Mouse (Mus musculus) kidney, postnatal 25 days (tissue): ENCODE measurements around the gene C5ar1.
"Not testable (repeated sequence)": the region's sequence is repeated elsewhere in the genome, so short reads cannot be mapped to it uniquely, and the experiment has no call there.

Experiments
- DNase-seq, 2 experiments: peaks; one replicate each; pipeline ENCODE4 v3.0.0; 2021; ENCODE audit warnings: mixed read lengths in 2 of 2

The C5ar1 gene

GRCm38 (mm10) chr7:16259110-16259590 lies at the start of gene C5ar1:
C5ar1 (minus strand) TSS chr7:16259540.
- no peak for DNase-seq

GRCm38 (mm10) chr7:16308555-16309317 lies 49.4 kb upstream of the C5ar1 start:
- no peak for DNase-seq

DNA sequence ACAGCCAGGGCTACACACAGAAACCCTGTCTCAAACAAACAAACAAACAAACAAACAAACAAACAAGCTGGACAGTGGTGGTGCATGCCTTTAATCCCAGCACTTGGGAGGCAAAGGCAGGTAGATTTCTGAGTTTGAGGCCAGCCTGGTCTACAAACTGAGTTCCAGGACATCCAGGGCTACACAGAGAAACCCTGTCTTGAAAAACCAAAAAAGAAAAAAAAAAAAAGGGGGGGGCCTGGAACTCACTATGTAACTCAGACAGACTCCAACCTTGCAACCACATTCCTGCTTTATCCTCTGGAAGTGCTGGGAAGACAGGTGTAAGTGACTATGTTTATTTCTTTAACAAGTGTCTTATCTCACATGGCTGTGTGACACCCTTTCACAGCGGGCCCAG lies 48.8 kb upstream of the C5ar1 start, which contains the start of gene Bbc3:
Gene Bbc3, plus strand, starts transcription at position 301 of the 400 bp plus-strand sequence.
- DNase-seq, result not testable (repeated sequence)

DNA sequence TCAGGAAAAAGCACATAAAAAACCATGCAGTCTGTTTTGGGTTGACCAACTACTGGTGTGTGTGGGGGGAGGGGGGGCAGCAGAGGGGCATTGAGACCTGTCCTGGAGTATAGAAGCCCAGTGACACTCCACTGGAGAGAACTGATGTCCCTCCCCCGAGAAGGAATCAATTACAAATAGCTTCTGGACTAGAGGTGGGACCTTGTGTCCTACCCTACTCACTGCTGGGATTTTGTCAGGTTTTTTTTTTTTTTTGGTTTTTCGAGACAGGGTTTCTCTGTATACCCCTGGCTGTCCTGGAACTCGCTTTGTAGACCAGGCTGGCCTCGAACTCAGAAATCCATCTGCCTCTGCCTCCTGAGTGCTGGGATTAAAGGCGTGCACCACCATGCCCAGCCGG lies 47.8 kb upstream of the C5ar1 start:
- DNase-seq, result not testable (repeated sequence)

DNA sequence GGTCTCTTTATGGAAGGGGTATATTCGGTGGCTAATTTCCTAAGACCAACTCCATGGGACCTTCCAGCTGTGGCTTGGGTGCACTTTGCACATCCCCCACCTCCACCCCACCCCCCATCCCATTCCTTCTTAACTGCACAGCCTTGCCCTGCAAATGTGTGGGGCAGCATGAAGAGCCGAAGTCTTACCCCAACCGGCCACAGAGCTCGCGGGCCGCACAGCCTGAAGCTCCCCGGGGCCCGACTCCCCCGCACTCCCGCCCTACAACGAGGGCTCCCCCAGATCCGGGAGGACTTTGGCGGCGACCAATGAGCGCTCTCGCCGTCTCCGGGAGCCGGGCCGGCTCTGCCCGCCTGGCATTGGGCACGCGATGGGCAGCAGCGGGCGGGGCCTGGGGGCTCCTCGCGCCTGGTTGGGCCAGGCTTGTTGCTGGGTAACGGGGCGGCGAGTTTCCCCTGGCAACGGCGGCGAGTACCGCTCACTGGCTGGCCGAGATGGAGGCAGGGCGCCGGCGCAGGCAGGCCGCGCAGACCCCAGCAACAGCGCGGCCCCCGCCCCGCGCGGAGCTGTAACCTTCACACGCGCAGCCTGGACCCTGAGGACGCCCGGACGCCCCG lies 40.2 kb upstream of the C5ar1 start:
- DNase-seq, result peak; percentile 86 to 95

GRCm38 (mm10) chr7:16298927-16299326 lies 39.6 kb upstream of the C5ar1 start:
- no peak for DNase-seq

DNA sequence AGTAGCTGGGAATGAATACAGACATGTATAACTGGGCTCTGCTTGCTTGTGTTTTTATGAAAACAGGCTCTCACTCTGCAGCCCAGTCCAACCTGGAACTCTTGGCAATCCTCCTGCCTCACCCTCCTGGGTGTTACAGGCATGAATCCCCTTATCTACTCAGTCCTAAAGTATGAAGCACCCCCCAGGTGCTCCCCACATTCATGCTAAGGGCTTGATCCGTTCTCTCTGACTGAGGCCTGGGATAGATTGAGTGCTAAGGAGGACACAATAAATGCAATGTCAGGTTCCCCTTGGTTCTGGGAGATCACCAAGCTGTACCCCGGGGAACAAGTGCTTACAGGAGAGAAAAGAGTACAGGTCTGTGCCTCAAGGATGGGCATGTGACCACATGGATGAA lies 38.3 kb upstream of the C5ar1 start:
- DNase-seq, result no peak

- DNase-seq, result peak; percentile 93 to 94
Observed at GRCm38 (mm10) chr7:16296766-16297390, 37.5 kb upstream of the C5ar1 start.

DNA sequence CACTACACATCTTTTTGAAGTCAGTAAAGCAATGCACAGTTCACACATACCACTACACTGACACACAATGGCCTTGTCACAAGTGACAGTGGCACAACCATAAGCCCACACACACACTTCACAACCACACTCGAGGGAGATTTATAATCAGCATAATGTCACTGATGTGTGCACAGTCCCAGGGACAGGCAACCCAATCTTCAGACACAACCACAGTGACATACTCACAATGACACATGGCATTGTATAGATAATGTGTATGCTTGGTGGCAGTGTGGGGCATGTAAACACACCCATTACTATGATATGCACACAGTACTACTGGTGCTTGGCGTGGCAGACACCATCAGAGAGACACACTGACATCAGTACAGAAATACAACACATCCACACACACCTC lies 36.8 kb upstream of the C5ar1 start:
- DNase-seq, result no peak

DNA sequence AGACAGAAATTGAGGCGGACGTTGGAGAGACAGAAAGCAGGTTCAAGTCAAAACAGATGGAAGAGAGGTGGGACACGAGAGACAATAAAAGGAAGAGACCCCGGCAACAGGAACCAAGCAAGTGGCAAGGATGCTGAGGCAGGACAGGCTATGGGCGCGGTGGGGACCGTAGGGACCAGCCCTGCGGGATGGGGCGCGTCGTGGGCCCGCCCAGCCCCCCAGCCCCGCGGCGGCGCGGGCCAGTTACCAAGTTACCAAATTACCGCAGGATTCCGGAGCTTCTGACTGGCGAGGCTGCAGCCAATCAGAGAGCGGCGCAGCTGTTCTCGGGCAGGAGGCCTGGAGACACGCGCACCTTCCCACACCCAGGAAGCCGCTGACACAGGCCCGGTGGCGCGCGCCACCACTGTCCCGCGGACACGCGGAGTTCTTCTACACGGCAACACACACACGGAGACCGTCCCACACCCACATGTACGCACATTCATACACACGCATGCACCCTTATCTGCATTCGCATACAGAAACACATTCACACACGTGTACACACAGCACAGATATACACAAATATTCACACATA lies 36.1 kb upstream of the C5ar1 start:
- DNase-seq, result peak; percentile 80 to 92

DNA sequence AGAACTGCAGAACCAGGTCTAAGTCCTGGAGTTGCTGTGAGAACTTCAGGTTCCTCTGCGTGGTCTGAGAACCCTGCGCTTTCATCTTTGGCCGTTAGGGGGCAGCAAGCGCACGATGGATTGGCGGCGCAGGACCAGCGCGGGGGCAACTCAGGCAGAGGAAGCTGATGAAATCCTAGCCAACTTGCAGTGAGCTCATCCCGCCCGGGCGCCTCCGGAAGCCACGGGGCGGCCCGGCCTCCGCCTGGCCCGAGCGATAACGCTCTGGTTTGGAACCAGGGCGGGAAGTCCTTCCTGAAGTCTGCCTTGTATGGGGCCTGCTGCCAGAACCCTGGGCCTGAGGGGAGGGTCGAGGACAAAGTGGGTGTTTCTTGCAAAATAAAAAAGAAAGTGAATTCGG lies 35.5 kb upstream of the C5ar1 start:
- DNase-seq, result peak; percentile 95

DNA sequence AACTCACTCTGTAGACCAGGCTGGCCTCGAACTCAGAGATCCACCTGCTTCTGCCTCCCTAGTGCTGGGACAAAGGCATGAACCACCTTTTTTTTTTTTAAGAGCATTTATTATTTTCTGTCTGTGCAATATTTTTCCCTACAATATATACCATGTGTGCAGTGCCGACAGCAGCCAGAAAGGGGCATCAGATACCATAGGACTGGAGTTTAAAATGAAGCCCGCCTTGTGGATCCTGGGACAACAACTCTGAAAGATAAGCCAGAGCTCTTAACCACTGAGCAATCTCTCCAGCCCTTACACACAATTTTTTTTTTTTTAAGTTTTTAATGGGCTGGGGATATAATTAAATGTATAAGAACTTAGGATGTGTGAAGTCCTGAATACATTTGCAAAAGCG lies 35.0 kb upstream of the C5ar1 start:
- DNase-seq, result peak; percentile 40 to 58

DNA sequence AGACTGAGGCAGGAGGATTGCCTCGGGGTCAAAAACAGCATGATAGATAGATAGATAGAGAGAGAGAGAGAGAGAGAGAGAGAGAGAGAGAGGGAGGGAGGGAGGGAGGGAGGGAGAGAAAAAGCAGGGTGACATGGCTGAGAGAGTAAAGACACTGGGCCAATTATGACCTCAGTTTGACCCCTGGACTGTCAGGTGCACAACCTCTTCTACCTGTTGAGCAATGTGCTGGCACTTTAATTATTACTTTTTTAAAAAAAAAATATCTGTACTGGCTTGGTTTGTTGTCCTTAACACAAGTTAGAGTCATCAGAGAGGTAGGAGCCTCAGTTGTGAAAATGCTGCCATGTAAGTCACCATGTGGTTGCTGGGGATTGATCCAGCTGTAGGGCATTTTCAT lies 28.5 kb upstream of the C5ar1 start:
- DNase-seq, result no peak

- DNase-seq, result no peak
Observed at GRCm38 (mm10) chr7:16287016-16287415, 27.7 kb upstream of the C5ar1 start.

- DNase-seq, result peak; percentile 100
Observed at GRCm38 (mm10) chr7:16286026-16286961, 27.0 kb upstream of the C5ar1 start, which contains the start of gene Ccdc9. Ccdc9 (minus strand) TSS chr7:16286795.

DNA sequence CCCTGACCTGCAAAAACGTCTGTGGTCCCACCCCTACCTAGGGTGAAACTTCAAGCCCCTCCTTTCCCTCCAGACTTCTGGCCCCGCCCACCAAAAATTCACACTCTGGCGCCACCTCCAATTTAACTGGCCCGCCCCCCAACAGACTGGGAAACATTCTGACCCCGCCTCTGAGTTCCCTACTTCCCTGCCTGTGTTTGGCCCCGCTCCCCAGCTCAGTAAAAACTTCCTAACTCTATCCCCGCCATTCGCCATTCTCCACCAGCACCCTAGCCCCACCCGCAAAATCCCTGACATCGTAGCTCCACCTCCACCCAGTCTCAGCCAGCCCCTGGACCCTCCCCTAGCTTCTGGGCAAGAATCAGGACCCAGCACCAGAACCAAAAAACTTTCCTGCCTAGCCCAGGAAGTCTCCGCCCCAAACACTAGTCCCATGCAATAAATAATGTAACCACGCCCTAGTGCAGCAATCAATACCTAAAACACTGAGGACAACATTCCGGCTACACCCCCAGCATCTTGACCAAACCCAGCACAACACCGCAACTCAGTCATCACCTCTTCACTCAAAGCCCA lies 26.2 kb upstream of the C5ar1 start:
- peak; percentile 86 to 89 for DNase-seq

DNA sequence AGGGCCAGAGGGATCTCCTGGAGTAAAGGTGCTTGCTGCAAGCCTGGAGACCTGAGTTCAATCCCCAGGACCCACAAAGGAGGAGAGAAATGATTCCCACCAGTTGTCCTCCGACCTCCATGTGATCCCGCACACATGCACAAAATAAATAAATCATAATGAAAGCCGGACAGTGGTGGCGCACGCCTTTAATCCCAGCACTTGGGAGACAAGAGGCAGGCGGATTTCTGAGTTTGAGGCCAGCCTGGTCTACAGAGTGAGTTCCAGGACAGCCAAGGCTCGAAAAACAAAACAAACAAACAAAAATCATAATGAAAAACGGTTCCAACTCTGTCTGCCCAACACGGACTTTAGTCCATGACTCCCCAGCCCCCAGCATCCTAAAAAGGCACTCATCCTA lies 25.6 kb upstream of the C5ar1 start:
- DNase-seq, result no peak

- DNase-seq, result peak in 1 of 2 experiments; percentile 33
Observed at GRCm38 (mm10) chr7:16284001-16284400, 24.7 kb upstream of the C5ar1 start.

- peak in 1 of 2 experiments; percentile 29 for DNase-seq
Observed at GRCm38 (mm10) chr7:16282334-16282733, 23.0 kb upstream of the C5ar1 start.

DNA sequence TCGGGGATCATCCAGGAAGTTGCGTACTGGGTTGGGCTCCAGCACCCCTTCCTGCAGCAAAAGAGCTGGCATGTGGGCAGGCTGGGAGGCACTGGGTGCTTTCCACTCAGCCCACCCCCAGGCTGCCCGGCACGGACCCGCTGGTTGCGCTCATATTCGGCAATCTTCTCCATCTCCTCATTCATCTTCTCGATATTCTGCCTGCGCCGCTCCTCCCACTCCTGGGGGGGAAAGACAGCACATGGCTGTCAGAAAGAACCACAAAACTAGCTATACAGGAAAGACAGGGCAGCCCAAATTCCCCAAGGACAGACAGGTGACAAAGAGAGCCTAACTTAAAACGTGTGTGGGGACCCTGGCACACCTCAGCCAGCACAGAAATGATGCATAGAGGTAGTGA lies 21.4 kb upstream of the C5ar1 start:
- no peak for DNase-seq
